Mouse (Mus musculus) gastrocnemius, adult 18-20 months (tissue): ENCODE measurements around the gene Bahcc1. TPM values are rescaled to one million over a fixed set of nuclear protein-coding genes. Genes with fewer than 3 reads are reported as not detected.

Experiments used
- DNase-seq: peaks from one replicate; pipeline ENCODE4 v3.0.0; 2021; ENCODE audit warnings: low spot score
- long read RNA-seq, 2 experiments: library from polyadenylated mRNA; stranded (forward); transcript quantifications; one replicate each; pipeline ENCODE4 v2.0.0; 2021
- total RNA-seq, 2 experiments: library from RNA; stranded (reverse); gene quantifications; 2 replicates each; pipeline ENCODE4 v1.2.3; 2021

Gene Bahcc1
- total RNA-seq, result 1 to 10 TPM; 3.4 to 4.6 TPM
- long read RNA-seq, experiment 1, partial matches to known transcripts, result 1 of 4 reads
- long read RNA-seq, experiment 1, other reads (novel, unspliced or antisense), result 3 of 4 reads
- long read RNA-seq, experiment 2, partial matches to known transcripts, result 1 of 4 reads
- long read RNA-seq, experiment 2, other reads (novel, unspliced or antisense), result 3 of 4 reads

- DNase-seq, result peak; percentile 100
Measured at GRCm38 (mm10) chr11:120232230-120233097, at the start of gene Bahcc1. Bahcc1 (plus strand) TSS chr11:120232947.

GRCm38 (mm10) chr11:120183180-120183579 is 49.6 kb upstream of the Bahcc1 start:
- no peak for DNase-seq

DNA sequence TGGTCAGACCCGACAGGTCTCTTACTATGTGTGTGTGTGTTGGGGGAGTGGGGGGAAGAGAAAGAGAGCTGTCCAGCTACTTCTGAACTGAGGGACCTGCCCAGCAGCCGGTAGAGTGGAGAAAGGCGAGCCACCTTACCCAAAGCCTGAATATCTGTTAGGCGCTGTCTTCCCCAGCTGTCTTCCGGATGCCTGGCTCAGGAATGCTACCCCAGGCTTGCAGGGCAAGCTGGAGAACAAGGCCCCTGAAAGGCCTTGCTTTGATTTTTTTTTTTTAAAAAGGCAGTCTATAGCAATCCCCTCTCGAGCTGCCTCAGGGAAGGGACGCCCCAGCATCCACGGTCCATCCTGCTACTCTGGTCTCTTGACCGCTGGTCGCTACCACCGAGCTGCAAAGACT is 49.0 kb upstream of the Bahcc1 start:
- DNase-seq, result no peak

GRCm38 (mm10) chr11:120184371-120185315 is 48.1 kb upstream of the Bahcc1 start:
- DNase-seq, result no peak

DNA sequence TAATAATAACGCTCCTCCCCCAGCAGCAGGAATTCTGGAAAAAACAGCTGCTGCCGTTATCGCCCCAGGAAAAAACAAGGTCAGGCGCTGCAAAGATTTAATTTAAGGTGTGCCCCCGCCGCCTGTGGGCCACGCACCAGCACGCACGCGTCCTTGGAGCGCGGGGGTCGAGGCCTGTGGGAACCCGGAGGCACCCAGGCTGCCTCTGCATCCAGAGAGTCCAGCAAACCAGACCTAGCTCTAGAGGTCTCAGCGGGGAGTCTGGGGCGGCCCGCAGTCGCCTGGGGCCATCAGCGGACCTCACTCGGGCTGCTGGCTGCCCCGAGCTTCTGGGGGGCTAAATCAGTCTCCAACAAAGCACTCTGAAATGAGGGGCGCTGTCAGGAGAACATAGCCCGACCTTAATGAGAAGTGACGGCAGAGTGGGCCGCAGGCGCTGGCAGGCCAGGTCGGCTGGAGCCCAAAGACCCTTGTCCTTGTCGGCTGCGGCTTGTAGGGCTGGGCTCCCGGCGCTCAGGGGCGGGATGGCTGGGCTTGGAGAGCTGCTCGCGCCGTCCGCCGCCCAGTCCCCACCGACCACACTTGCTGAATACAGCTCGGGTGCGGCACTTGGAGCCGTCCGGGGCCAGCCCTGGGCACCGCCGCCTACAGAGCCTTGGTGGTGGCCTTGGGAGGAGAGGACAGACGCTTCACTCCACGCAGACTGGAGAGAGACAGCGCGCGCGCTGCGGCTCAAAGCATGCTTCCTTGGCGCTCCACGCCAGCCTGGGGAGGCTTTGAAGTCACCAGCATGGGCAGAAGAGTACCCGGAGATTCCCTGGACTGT is 47.2 kb upstream of the Bahcc1 start:
- peak; percentile 51 for DNase-seq

- DNase-seq, result no peak
Measured at GRCm38 (mm10) chr11:120186145-120186740, 46.5 kb upstream of the Bahcc1 start.

DNA sequence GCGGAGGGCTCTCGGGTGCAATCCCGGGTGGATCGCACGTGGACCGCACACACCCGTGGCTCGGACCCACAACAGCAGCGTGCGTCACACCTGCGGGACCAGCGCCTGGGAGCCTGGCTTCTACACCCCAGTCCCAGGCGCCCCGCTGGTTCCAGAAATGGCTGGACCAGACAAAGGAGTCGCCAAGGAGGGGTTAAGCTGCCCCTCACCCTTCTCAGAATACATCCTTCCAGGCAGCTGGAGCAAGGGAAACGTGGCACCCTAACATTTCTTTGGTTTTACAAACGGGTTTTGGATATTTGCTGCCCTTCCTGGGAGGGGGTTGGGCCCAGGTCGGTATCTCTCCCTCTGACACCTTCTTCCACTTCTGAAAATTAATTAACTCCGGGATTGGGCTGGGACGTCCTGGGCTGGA is 45.9 kb upstream of the Bahcc1 start:
- DNase-seq, result no peak

- no peak for DNase-seq
Measured at GRCm38 (mm10) chr11:120187236-120188101, 45.3 kb upstream of the Bahcc1 start.

- DNase-seq, result peak; percentile 45
Measured at GRCm38 (mm10) chr11:120188102-120188480, 44.7 kb upstream of the Bahcc1 start.

GRCm38 (mm10) chr11:120188481-120189441 is 44.0 kb upstream of the Bahcc1 start:
- DNase-seq, result peak; percentile 63

GRCm38 (mm10) chr11:120189459-120190312 is 43.1 kb upstream of the Bahcc1 start:
- peak; percentile 98 for DNase-seq

GRCm38 (mm10) chr11:120190526-120191412 is 42.0 kb upstream of the Bahcc1 start:
- DNase-seq, result no peak

GRCm38 (mm10) chr11:120198831-120199230 is 33.9 kb upstream of the Bahcc1 start:
- DNase-seq, result no peak

DNA sequence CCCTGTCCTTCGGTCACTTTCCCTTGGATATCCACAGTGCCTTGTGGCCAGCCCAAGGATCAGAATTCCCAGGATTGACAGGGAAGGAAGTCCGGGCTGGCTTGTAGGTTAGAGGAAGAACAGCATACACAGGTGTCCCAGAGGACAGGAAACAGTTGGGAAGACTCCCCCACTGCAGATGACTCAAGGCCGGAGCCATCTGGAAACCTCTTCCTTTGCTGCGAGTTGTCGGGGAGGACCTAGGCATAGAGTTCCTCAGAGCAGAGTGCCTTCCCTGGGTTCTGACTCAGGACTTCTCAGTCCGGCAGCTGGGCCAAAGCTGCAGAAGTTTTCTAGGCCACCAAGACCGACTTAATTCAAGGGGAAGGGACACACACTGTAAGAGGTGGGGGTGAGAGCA is 33.0 kb upstream of the Bahcc1 start:
- no peak for DNase-seq

GRCm38 (mm10) chr11:120200621-120201020 is 32.1 kb upstream of the Bahcc1 start:
- DNase-seq, result no peak

DNA sequence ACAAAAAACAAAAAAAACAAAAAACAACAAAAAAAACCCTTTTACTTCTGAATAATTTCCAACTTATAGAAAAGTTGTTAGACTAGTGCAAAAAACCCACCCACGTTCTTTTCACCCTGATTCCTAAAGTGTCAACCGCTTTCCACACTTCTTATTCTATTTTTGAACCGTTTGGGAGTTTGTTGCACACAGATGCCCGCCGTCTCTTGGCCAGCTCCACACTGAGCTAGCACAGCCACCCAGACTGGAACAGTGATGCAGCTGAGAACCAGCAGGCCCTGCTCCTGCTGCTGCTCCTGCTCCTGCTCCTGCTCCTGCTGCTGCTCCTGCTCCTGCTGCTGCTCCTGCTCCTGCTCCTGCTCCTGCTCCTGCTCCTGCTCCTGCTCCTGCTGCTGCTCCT is 28.5 kb upstream of the Bahcc1 start:
- DNase-seq, result no peak
